Mouse (Mus musculus) c-Kit-positive CD71-negative TER-119-negative erythroid progenitor cells, embryonic 14.5 days (primary cell): Measurements from ENCODE around the gene Klhl7.

Experiments used
- DNase-seq: peaks from one replicate; pipeline ENCODE4 v3.0.0-alpha.2; 2013; ENCODE audit warnings: low read depth

Gene Klhl7

DNA sequence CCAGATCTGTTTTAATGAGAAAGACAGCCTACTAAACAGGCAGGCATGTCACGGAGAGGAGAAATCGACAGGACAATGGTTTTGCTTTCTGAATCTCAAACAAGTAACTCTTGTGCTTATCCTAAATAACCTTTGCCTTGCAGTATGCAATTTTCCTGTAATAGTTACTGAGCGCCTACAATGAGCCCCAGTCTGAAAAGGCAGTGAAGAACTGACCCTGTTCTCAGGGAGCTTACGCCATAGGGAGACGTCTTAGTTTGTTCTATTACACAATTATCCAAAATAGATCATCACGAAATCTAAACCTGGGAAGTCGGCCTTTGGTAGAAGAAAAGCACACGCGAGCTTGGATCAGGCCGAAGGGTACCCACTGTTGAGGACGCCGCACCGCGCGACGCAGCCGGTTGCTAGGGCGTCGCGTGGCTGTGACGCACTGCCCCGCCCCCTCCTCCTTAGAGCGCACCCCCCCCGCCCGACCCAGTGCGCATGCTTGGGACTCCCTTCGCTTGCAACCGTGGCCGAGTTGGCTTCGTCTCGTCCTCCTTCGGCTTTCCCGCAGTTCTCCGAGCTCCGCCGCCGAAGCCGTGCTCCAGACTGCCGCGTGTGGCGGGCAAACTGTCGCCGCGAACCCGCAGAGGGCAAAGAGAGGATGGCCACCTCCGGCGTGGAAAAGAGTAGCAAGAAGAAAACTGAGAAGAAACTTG lies at the start of gene Klhl7:
Gene Klhl7 (plus strand): TSS at position 500 of the 704 bp plus-strand sequence.
- peak; percentile 77 for DNase-seq

DNA sequence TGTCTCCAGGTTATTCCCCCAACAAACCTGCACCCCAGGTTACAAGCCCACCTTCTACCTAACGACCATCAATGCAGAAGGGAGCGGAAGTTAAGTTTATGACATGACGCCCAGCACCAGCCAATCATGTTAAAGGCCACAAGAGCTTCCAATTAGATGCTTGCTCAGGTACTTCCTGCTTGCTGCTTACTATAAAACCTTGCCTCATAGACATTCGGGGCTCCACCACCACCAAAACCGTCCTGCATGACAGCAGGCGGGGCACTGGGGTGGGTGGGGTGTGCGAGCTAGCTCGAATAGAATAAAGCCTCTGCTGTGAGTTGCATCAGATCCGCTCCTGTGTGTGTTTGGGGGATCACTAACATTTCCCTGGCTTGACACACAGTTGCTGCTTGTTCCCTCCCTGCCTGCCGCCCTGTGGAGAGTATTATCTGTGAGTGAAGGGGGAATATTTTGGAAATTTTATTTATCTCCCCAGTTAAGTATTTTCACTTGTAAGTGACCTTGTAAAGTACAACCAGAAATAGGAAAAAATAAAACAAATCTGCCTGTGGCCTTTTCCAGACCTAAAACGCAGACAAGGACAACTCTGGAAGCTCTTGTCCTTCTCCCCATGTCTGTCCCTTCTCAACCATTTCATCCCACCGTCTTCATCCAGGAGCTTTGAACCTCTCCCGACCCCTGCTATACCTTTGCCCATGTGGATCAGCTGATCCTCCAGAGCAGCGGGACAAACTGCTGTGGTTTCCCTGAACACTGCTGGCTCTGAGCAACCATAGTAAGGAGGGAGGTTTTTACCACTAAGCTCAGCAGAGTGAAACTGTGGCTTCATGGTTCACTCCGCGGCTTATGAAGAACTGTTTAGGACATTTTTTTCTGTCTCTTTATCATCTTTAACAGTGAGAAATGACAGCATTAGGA lies 48.4 kb upstream of the Klhl7 start:
- no peak for DNase-seq

DNA sequence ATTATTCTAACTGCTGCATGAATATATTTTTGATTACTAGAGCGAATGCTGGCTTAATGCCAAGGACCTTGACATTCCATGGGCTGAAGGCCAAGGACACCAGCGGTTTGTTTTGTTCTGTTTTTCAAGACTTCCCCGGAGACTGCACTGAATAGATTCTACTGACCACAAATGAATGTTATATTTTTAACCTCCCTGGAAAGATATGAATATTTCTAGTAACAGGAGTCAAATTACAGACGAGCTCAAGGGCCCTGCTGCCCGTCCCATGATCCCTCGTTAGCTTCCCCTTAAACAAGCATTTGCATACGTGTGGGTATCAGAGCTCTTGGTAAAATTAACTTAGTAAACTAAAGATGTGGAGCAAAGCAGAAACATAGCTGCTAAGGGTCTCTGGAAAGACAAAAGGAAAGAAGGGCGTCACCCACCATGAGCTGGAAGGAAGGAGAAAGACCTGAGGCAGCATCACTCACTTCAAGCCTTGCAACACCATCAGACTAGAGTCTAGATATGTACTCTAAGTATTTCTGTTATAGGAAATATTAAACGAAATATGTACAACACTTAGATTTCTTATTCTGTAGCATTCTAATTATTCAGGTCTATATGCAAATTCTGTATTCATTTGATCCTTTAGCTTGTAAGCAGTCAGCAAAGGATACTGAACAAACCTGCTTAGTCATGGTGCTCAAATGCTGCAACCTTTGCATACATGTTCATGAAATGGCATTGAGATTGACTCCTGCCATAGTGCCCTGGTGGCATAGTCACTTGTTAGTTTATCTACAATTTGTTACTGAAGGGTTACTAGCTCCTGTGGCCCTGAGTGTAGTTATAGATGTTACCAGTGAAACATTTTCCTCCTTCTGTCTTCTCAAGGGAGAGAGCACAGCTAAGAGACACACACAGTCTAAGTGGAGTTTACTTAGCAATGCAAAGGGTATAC lies 46.9 kb upstream of the Klhl7 start:
- DNase-seq: no peak

DNA sequence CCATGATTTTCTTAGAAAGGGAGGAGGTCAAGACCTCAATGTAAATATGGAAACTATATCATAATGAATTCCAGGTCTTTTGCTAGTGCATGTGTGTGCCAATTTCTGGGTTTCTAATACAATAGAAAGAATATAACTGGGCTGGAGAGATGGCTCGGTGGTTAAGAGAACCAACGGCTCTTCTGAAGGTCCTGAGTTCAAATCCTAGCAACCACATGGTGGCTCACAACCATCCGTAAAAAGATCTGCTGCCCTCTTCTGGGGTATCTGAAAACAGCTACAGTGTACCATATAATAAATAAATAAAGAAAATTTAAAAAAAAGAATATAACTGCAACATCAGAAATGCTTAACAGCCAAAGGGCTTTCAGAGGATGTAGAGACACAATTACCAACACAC lies 46.0 kb upstream of the Klhl7 start:
- no peak for DNase-seq

GRCm38 (mm10) chr5:24056865-24057264 lies 43.5 kb upstream of the Klhl7 start:
- no peak for DNase-seq

DNA sequence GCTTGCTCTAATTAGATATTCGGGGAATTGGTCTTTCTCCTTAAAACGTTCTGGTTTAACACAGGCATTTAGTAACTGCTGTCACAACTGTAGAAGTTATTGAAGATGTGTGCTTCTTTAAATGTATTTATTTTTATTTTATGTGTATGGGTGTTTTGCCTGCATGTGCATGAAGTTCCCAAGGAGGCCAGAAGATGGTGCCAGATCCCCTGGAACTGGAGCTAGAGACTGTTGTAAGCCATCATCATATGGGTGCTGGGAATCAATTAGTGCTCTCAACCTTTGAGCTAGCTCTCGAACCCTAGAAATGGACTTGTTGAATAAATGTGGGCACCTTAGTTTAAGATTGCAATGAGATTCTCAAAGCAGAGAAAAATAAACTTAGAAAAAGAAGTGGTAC lies 42.8 kb upstream of the Klhl7 start:
- DNase-seq: no peak

- no peak for DNase-seq
Observed at GRCm38 (mm10) chr5:24060949-24061348, 39.5 kb upstream of the Klhl7 start.

- DNase-seq: no peak
Observed at GRCm38 (mm10) chr5:24063034-24063433, 37.4 kb upstream of the Klhl7 start.

DNA sequence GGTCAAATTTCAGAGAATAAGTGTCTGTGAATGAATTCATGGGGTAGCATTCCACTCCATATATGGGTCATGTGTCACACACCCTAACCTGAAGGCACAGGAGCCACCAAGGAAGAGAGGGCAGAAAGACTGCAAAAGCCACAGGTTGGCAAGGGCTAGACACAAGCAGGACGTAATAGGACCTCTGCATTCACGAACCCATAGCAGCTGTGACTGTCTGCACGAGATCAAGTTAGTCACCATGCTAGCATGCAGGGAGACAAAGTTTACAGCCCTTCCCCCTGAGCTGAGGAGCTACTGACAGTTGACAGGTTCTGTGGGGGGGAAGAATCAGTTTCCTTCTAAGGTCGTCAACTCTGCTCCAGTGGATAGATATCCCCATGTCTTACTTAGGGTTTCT lies 36.9 kb upstream of the Klhl7 start:
- no peak for DNase-seq

GRCm38 (mm10) chr5:24068955-24069354 lies 31.4 kb upstream of the Klhl7 start:
- DNase-seq: no peak

DNA sequence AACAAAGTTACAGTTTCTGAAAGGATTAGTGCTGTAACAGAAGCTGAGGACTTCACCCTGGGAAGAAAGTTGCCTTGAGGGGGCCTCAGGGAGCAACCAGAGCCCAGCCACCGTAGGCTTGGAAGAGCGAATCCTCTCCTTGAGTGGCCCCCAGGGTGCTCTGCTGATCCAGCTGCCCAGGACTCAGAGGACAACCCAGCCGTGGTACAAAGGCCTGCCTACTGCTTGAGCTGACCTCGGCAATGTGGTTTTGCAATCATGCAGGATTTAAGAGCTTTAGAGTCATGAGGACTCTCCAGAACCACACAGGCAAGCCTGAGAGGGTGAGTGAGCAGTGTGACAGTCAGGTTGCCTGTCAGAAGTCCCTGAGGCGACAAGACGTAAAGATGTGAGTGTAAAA lies 28.4 kb upstream of the Klhl7 start:
- DNase-seq: no peak

DNA sequence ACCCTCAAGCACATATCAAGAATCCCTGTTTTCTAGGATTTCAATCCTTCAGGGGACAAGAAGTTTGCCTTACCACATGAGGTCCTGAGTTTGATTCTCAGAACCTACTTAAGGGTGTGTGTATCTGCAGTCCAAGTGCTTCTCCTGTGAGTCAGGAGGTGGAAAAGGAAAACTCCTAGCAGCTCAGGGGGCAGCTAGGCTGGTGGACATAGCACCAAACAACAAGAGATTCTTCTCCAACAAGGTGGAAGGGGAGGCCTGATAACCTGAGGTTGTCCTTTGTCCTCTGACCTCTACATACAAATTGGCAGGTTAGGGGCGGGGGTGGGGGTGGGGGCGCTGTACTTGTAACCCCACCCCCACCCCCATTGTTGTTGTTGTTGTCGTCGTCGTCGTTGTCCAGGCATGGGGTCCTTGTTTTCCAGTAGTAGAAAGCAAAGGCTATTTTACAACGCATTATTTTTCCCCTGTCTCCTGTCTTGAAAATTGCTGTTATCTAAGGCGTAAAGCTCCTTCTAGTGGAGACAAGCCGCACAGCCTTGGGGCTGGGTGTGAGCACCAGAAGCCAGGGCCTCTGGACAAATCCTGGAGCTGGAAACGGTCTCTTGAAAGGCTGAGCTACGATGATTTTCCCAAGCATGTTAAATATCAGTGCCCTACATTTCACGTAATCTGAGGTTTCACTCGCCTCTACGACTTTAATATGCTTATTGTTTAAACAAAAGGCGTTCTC lies 23.3 kb upstream of the Klhl7 start:
- DNase-seq: peak; percentile 44

DNA sequence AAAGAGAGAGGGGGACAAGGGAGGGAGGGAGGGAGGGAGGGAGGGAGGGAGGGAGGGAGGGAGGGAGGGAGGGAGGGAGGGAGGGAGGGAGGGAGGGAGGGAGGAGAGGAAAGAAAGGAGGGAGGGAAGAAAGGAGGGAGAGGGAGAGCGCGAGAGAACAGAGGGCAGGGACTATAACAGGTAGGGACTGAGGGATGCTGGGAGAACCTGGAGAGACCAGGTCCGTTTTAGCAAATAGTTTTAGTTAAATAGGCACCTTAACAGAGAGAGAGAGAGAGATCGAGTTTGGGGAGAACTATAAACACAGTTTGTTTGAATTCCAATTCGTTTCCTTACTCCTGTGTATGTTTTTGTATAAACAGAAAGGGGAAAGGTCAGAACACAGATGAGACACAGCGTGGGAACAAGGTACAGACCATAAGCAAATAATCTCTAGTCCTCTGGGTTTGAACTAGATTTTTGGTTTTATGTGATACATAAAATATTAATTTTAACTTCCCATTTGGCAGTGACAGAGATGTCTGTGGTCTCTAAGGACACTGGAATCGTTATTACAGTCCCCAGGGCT lies 22.6 kb upstream of the Klhl7 start:
- DNase-seq: no peak

DNA sequence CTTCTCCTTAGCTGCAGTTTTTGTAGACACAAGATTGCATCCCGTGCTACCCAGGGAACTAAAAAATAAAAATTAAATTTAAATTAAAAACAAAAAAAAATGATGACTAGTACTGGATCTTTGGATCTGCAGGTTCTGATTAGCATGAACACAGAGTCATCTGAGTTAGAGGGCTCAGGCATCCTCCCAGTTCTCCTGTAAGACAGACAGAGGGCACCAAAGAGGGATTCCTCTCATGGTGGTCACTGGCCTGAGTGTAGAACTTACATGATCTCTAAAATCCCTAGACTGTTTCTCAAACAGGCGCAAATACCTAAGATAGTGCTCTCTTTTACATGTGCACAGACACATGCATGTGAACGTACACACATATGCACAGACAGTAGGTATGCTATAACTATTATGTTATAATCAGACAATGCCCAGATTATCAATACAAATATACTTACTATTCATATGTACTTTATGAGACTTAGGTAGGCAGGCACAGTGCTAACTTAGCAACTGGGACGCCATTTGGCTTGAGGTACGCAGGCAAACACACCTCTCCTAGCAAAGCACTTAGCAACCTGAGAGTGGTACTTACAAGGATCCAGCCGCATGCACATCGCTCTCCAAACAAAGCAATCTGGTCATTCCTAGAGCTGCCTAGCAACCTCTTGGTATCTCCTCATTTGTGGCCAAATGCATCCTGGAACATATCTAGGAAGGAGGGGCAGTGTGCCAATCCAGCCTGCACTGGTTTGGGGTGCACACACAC lies 21.8 kb upstream of the Klhl7 start:
- DNase-seq: no peak

- no peak for DNase-seq
Observed at GRCm38 (mm10) chr5:24080826-24081225, 19.6 kb upstream of the Klhl7 start.

- no peak for DNase-seq
Observed at GRCm38 (mm10) chr5:24084835-24085234, 15.6 kb upstream of the Klhl7 start.

- no peak for DNase-seq
Observed at GRCm38 (mm10) chr5:24086241-24086640, 14.2 kb upstream of the Klhl7 start.

GRCm38 (mm10) chr5:24086865-24087264 lies 13.5 kb upstream of the Klhl7 start:
- DNase-seq: no peak

- no peak for DNase-seq
Observed at GRCm38 (mm10) chr5:24088451-24088850, 12.0 kb upstream of the Klhl7 start.

GRCm38 (mm10) chr5:24092496-24092895 lies 7.9 kb upstream of the Klhl7 start:
- no peak for DNase-seq
